Mouse (Mus musculus) ES-Bruce4 (cell line): ENCODE measurements around the gene Kcnj2.

Experiments used
- CTCF ChIP-seq: IDR thresholded peaks from one replicate; pipeline ENCODE4 v1.8.1; 2011; ENCODE audit warnings: low read depth, low read length
- POLR2A ChIP-seq: IDR thresholded peaks from one replicate; pipeline ENCODE4 v1.8.1; 2011; ENCODE audit warnings: low read length; ENCODE audit not compliant: insufficient read depth

- no peak for TF ChIP-seq CTCF
- TF ChIP-seq POLR2A: no peak
Measured at GRCm38 (mm10) chr11:111043298-111043697, 22.7 kb upstream of the Kcnj2 start.
